Mouse (Mus musculus): ENCODE results near the gene Zdhhc20. TPM values are rescaled to one million over a fixed set of nuclear protein-coding genes. Genes with fewer than 3 reads are reported as not detected.
"Not testable (repeated sequence)": the region's sequence is repeated elsewhere in the genome, so short reads cannot be mapped to it uniquely, and the experiment has no call there.

Gene Zdhhc20
- polyA plus RNA-seq, 1 experiment: 51.5 TPM

DNA sequence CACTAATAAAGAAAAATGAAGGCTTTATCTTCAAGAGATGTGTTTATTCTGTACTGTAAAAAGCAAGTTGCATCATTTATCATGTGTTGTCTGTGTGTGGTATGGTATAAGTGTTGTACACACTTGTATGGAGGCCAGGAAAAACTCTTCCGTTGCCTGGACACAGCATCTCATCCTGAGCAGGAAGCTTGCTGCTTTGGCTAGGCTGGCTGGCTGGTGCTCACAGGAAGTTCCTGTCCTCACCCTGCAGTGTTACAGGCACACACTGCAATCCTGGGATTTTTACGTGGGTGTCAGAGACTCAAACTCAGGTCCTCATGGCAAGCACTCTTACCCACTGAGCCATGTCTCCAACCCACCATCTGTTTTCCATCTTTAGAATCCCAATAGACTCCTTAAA lies 26.9 kb downstream of the Zdhhc20 start:
- peaks cover 2% of the 10 kb centered on the region for H3K4me1 ChIP-seq (ENCODE audit: control insufficient read depth, insufficient read depth, low read length)
- no peaks in the 10 kb centered on the region for H3K27me3 ChIP-seq (ENCODE audit: control insufficient read depth, insufficient read depth, low read length, poor library complexity, severe bottlenecking)
- no peak overlapping the region for H3K9ac ChIP-seq (ENCODE audit: low read depth, poor library complexity, severe bottlenecking)
- H3K9me3 ChIP-seq (replicated peaks; ENCODE audit: control insufficient read depth, insufficient read depth, low read length, poor library complexity, severe bottlenecking): no peaks in the 10 kb centered on the region
- H3K27ac ChIP-seq (ENCODE audit: insufficient read depth, low read length): no peak overlapping the region
- H3K36me3 ChIP-seq (ENCODE audit: control insufficient read depth, insufficient read depth, low read length, poor library complexity, severe bottlenecking): peaks cover 7% of the 10 kb centered on the region
- TF ChIP-seq POLR2A (IDR thresholded peaks at IDR 0.05; ENCODE audit: insufficient read depth, low read length): no peak
- TF ChIP-seq EP300 (IDR thresholded peaks at IDR 0.05; ENCODE audit: insufficient read depth, low read depth, low read length): no peak
- no peak for TF ChIP-seq CTCF (IDR thresholded peaks at IDR 0.05; ENCODE audit: low read depth, low read length)
- no peak overlapping the region for H3K4me3 ChIP-seq (ENCODE audit: low read depth, low read length)

DNA sequence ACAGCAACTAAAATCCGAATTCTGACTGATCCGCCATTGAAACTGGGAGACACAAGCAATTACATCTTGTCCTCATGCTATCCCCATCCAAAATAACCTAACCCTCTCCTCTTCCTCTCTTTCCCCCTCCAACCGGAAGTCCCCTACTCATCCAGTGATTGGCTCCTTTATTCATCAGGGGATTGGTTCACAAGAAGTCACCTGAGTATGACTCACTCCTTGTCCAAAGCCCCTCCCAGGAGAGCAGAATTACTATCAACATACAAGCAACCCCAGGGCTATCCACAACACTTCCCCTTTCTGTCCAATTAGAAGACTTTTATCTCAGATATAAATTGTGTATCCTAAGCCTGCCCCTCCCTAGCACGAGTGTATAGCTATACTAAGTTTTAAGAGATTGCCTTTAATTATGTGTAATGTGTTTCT lies 28.1 kb downstream of the Zdhhc20 start:
- Histone ChIP-seq H3K4me1 (ENCODE audit: control insufficient read depth, insufficient read depth, low read length) (peaks cover 2% of the 10 kb centered on the region), H3K27me3 (ENCODE audit: control insufficient read depth, insufficient read depth, low read length, poor library complexity, severe bottlenecking) (no peaks in the 10 kb centered on the region), H3K27ac (ENCODE audit: insufficient read depth, low read length) (peak overlapping the region; percentile 80), H3K9me3 (replicated peaks; ENCODE audit: control insufficient read depth, insufficient read depth, low read length, poor library complexity, severe bottlenecking) (no peaks in the 10 kb centered on the region), H3K4me3 (ENCODE audit: low read depth, low read length) (peak overlapping the region; percentile 38), H3K36me3 (ENCODE audit: control insufficient read depth, insufficient read depth, low read length, poor library complexity, severe bottlenecking) (peaks cover 6% of the 10 kb centered on the region), H3K9ac (ENCODE audit: low read depth, poor library complexity, severe bottlenecking) (peak overlapping the region; percentile 67)
- TF ChIP-seq CTCF (IDR thresholded peaks at IDR 0.05; ENCODE audit: low read depth, low read length): no peak
- TF ChIP-seq EP300 (IDR thresholded peaks at IDR 0.05; ENCODE audit: insufficient read depth, low read depth, low read length): no peak
- no peak for TF ChIP-seq POLR2A (IDR thresholded peaks at IDR 0.05; ENCODE audit: insufficient read depth, low read length)

DNA sequence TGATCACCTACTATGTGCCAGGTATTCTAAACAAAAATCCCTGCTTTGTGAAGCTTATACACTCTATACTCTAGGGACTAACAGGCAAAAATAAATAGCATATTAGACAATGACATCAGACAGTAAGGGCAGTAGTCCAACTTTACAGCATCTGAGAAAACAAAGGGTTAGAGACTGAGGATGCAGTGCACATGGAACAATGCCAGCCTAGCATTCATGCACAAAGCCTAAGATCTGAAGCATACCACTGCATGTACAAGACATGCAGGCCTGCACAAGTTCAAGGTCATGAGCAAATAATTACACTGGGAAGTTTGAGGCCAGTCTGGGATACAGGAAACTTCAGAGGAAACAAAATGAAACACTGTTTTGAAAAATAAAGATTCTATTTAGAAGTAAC lies 30.6 kb downstream of the Zdhhc20 start:
- Histone ChIP-seq H3K27ac (ENCODE audit: insufficient read depth, low read length) (no peak overlapping the region), H3K4me1 (ENCODE audit: control insufficient read depth, insufficient read depth, low read length) (no peaks in the 10 kb centered on the region), H3K9ac (ENCODE audit: low read depth, poor library complexity, severe bottlenecking) (no peak overlapping the region), H3K9me3 (replicated peaks; ENCODE audit: control insufficient read depth, insufficient read depth, low read length, poor library complexity, severe bottlenecking) (no peaks in the 10 kb centered on the region), H3K4me3 (ENCODE audit: low read depth, low read length) (no peak overlapping the region), H3K36me3 (ENCODE audit: control insufficient read depth, insufficient read depth, low read length, poor library complexity, severe bottlenecking) (peaks cover 2% of the 10 kb centered on the region; the same call in 1 of the 2 replicates), H3K27me3 (ENCODE audit: control insufficient read depth, insufficient read depth, low read length, poor library complexity, severe bottlenecking) (no peaks in the 10 kb centered on the region)
- no peak for TF ChIP-seq EP300 (IDR thresholded peaks at IDR 0.05; ENCODE audit: insufficient read depth, low read depth, low read length)
- TF ChIP-seq POLR2A (IDR thresholded peaks at IDR 0.05; ENCODE audit: insufficient read depth, low read length): no peak

DNA sequence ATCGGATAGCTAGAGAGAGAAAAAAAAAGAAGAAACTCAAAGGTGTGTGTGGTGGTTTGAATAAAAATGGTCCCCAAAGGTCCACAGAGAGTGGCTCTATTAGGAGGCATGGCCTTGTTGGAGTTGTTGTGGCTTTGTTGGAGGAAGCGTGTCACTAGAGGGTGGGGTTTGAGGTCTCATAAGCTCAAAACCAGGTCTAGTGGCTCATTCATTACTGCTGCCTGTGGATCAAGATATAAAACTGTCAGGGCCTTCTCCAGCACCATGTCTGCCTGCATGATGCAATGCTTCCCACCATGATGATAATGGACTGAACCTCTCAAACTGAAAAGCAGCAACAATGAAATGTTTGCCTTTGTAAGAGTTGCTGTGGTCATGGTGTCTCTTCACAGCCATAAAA lies 31.5 kb downstream of the Zdhhc20 start:
- peaks cover 2% of the 10 kb centered on the region for H3K4me1 ChIP-seq (ENCODE audit: control insufficient read depth, insufficient read depth, low read length)
- H3K27me3 ChIP-seq (ENCODE audit: control insufficient read depth, insufficient read depth, low read length, poor library complexity, severe bottlenecking): no peaks in the 10 kb centered on the region
- H3K27ac ChIP-seq (ENCODE audit: insufficient read depth, low read length): no peak overlapping the region
- H3K9ac ChIP-seq (ENCODE audit: low read depth, poor library complexity, severe bottlenecking): no peak overlapping the region
- H3K36me3 ChIP-seq (ENCODE audit: control insufficient read depth, insufficient read depth, low read length, poor library complexity, severe bottlenecking): peaks cover 2% of the 10 kb centered on the region; the same call in 1 of the 2 replicates
- H3K4me3 ChIP-seq (ENCODE audit: low read depth, low read length): no peak overlapping the region
- no peaks in the 10 kb centered on the region for H3K9me3 ChIP-seq (replicated peaks; ENCODE audit: control insufficient read depth, insufficient read depth, low read length, poor library complexity, severe bottlenecking)
- no peak for TF ChIP-seq CTCF (IDR thresholded peaks at IDR 0.05; ENCODE audit: low read depth, low read length)
- TF ChIP-seq POLR2A (IDR thresholded peaks at IDR 0.05; ENCODE audit: insufficient read depth, low read length): no peak
- no peak for TF ChIP-seq EP300 (IDR thresholded peaks at IDR 0.05; ENCODE audit: insufficient read depth, low read depth, low read length)

DNA sequence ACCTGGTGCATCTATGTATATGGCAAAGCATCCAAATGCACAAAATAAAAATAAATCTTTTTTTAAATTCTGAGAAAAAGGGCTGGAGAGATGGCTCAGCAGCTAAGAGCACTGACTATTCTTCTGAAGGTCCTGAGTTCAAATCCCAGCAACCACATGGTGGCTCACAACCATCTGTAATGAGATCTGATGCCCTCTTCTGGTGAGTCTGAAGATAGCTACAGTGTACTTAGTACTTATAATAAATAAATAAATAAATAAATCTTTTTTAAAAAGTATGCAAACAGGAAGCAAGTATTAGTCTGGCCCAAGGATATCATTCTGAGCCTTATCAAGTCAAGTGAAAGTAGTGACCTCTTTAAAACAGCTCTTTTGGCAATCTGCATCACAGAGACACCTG lies 34.0 kb downstream of the Zdhhc20 start:
- H3K27ac ChIP-seq (ENCODE audit: insufficient read depth, low read length); H3K9ac ChIP-seq (ENCODE audit: low read depth, poor library complexity, severe bottlenecking); H3K4me3 ChIP-seq (ENCODE audit: low read depth, low read length); H3K9me3 ChIP-seq (replicated peaks; ENCODE audit: control insufficient read depth, insufficient read depth, low read length, poor library complexity, severe bottlenecking); H3K27me3 ChIP-seq (ENCODE audit: control insufficient read depth, insufficient read depth, low read length, poor library complexity, severe bottlenecking); H3K36me3 ChIP-seq (ENCODE audit: control insufficient read depth, insufficient read depth, low read length, poor library complexity, severe bottlenecking); H3K4me1 ChIP-seq (ENCODE audit: control insufficient read depth, insufficient read depth, low read length): not testable (repeated sequence)

DNA sequence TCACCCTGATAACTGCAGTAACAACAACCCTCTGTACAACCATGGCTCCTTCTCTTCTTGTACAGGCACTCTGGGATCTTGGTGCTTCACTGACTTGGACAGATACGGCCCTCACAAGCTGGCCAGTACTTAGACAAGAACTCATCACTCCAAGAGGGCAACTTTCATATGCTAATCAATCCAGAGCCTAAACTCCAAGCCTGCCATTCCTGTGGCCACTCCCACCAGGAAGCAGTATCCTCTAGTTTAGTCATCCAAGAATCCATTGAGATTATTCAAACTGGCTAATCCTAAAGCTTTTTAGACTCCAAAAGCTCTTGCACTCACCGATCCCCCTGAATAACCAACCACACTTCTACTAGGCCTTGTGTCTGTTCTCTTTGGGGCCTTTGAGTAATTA lies 37.1 kb downstream of the Zdhhc20 start:
- Histone ChIP-seq H3K9ac (ENCODE audit: low read depth, poor library complexity, severe bottlenecking) (no peak overlapping the region), H3K27ac (ENCODE audit: insufficient read depth, low read length) (peak overlapping the region; percentile 89), H3K4me3 (ENCODE audit: low read depth, low read length) (no peak overlapping the region), H3K36me3 (ENCODE audit: control insufficient read depth, insufficient read depth, low read length, poor library complexity, severe bottlenecking) (no peaks in the 10 kb centered on the region), H3K27me3 (ENCODE audit: control insufficient read depth, insufficient read depth, low read length, poor library complexity, severe bottlenecking) (no peaks in the 10 kb centered on the region), H3K4me1 (ENCODE audit: control insufficient read depth, insufficient read depth, low read length) (peaks cover 8% of the 10 kb centered on the region), H3K9me3 (replicated peaks; ENCODE audit: control insufficient read depth, insufficient read depth, low read length, poor library complexity, severe bottlenecking) (no peaks in the 10 kb centered on the region)
- TF ChIP-seq CTCF (IDR thresholded peaks at IDR 0.05; ENCODE audit: low read depth, low read length) (no peak), EP300 (IDR thresholded peaks at IDR 0.05; ENCODE audit: insufficient read depth, low read depth, low read length) (no peak), POLR2A (IDR thresholded peaks at IDR 0.05; ENCODE audit: insufficient read depth, low read length) (no peak)

All from ES-Bruce4 (cell line).